Mouse (Mus musculus): ENCODE measurements at regions not wholly inside any gene's neighbourhood (a gene's known extent, or its start where the extent isn't known, plus 50 kb on each side); places are given as distances from the start of the nearest gene placed in this dataset.

DNA sequence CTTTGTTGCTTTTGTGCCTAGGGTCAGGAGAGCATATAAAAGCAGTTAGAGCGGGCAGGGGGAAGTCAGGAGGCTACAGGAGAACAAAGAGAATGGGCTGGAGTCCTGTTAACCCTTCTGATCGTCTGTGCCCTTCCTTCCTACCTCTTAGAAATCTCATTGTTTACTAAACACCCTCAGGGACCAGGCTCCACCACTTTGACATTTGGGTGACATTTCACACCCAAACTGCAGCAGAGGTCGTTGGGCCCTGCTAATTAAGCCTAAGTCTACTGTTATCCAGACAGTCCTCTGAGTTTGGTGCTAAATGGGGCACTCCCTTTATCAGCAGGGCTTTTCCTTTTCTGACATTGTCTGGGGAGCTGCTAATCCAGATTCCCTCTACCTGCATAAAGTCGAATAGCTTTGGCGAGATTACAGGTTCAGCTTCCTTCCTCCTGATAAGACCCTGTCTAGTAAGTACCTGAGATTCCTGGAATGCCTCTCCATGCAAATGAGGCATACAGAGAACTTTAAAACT lies 84.2 kb upstream of the Arglu1 start:
- in situ Hi-C loops (cut with MboI), result no loop called here

DNA sequence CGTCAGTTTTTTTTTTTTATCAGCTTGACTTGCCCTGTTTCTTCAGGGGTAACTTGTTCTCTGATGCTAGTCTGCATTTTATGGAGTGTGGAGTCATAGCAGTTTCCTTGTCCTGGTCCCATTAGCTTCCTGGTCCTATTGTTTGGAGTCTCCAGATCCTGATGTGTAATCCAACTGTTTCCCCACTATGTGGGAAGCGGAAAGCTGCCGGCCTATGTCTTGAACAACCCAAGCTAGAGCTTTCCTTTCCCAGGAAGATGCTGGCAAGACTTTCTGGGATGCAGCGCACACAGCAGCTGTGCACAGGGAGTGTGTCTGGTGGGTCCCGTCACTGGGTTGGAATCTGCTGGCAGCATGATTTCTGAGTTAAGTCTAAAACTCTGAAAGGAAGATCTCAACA lies 82.1 kb upstream of the Arglu1 start:
- in situ Hi-C loops (cut with MboI), result no loop called here

- in situ Hi-C loops (cut with MboI), result no loop called here
These were observed 80.1 kb upstream of the Arglu1 start for GRCm38 (mm10) chr8:8770397-8770796.

GRCm38 (mm10) chr8:8762354-8762753 lies 72.0 kb upstream of the Arglu1 start:
- in situ Hi-C loops (cut with MboI), result no loop called here

DNA sequence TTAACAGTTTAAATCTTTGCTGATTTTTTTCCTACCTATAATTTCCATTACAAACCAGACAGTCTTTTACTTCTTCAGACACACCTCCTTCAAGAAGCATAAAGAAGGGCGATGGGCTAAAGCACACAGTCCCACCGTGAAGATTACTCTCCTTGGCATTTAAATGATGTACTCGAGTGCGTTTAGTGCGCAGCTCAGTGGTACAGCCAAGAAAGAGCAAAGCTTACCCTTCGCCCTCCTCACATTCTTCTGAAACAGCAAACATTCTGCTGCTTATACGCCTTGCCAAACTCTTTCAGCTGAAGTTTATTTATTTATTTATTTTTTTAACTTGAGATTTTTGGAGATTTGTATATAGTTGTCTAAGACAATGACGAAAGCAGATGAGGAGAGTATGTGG lies 68.0 kb upstream of the Arglu1 start:
- in situ Hi-C loops (cut with MboI), result no loop called here

DNA sequence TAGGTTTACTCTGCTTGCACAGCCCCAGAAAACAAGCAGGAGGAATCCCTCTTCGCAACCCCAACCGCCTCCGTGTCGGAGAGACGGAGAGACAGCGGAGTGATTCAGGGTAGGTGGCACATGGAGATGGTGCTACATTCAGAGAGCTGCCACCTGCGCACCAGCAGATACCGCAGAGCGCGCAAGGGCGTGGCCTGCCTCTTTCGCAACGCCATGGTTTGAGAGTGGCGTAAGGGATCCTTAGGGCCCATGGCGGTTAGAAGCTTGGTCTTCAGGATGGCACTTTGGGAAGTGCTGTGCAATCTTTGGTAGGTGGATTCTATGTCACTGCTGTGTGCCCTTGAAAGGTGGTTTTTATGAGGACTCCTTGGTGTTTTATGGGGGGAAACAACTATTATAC lies 60.9 kb upstream of the Arglu1 start:
- in situ Hi-C loops (cut with MboI), result no loop called here

- in situ Hi-C loops (cut with MboI), result no loop called here
These were observed 56.4 kb upstream of the Arglu1 start for GRCm38 (mm10) chr8:8746691-8747090.

DNA sequence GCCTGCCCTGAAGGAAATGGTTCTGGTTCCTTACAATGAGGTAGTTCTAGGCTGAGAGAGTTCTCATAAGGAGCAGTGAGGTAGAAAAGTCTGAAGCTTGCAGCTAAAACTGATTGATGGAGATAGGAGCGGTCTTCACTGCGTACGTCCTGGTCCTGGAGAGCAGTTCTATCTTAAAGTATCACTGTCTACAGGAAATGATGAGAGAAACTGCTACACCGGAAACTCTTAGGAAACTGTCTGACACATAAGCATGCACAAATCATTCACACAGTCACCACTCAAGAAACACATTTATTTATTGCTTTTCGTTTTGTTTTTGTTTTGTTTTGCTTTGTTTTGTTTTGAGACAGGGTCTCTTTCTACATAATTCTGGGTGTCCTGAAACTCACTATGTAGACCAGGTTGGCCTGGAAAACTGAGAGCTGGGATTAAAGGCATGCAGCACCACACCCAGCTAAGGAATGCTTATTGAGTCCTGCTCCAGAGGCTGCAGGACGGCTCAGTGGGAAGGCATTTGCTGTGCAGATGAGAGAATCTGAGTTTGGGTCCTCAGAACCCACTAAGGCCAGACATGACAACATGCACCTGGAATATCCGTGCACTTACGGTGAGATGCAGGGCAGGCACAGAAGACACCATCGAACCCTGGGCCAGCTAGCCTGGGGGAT lies 55.4 kb upstream of the Arglu1 start:
- in situ Hi-C loops (cut with MboI), result no loop called here
